Mouse (Mus musculus) forebrain, embryonic 11.5 days (tissue): ENCODE measurements at regions not wholly inside any gene's neighbourhood (a gene's known extent, or its start where the extent isn't known, plus 50 kb on each side); places are given as distances from the start of the nearest gene placed in this dataset.

ENCODE experiments used
- ATAC-seq: fragments of 200-750 bp; cut with Nextera tagmentation; replicated peaks from 2 replicates; pipeline ENCODE4 v1.8.0; 2017; ENCODE audit warnings: moderate TSS enrichment; ENCODE audit not compliant: low FRiP score
- DNase-seq: peaks from one replicate; pipeline ENCODE4 v3.0.0-alpha.2; 2017; ENCODE audit warnings: low spot score
- H3K27ac ChIP-seq: fragments of 300-500 bp; sonication (generic); 2 replicates; pipeline ENCODE4 v1.5.1; 2014; ENCODE audit warnings: low read depth, low read length
- H3K27me3 ChIP-seq: fragments of 300-500 bp; sonication (generic); 2 replicates; pipeline ENCODE4 v1.6.1; 2014; ENCODE audit warnings: mild to moderate bottlenecking, low read length, mixed read lengths; ENCODE audit not compliant: control insufficient read depth, insufficient read depth
- H3K36me3 ChIP-seq: fragments of 300-500 bp; sonication (generic); 2 replicates; pipeline ENCODE4 v1.6.1; 2014; ENCODE audit warnings: mild to moderate bottlenecking, low read length, moderate library complexity, mixed read lengths; ENCODE audit not compliant: control insufficient read depth, insufficient read depth
- H3K4me1 ChIP-seq: fragments of 300-500 bp; sonication (generic); replicated peaks from 2 replicates; pipeline ENCODE4 v1.6.1; 2014; ENCODE audit warnings: low read length, mixed read lengths; ENCODE audit not compliant: control insufficient read depth, insufficient read depth
- H3K4me2 ChIP-seq: fragments of 300-500 bp; sonication (generic); 2 replicates; pipeline ENCODE4 v1.6.1; 2014; ENCODE audit warnings: low read depth, mild to moderate bottlenecking, low read length, moderate library complexity, mixed read lengths; ENCODE audit not compliant: severe bottlenecking
- H3K4me3 ChIP-seq: fragments of 300-500 bp; sonication (generic); 2 replicates; pipeline ENCODE4 v1.5.1; 2014; ENCODE audit warnings: low read depth, low read length
- H3K9ac ChIP-seq: fragments of 300-500 bp; sonication (generic); 2 replicates; pipeline ENCODE4 v1.6.1; 2014; ENCODE audit warnings: low read length
- H3K9me3 ChIP-seq: fragments of 300-500 bp; sonication (generic); 2 replicates; pipeline ENCODE4 v1.6.1; 2016; ENCODE audit warnings: low read length, mixed read lengths; ENCODE audit not compliant: control insufficient read depth
- WGBS: fragments of 180-500 bp; shearing (Covaris S2); extraction: QIAGEN DNeasy Blood & Tissue Kit; methylation state at CpG from one replicate; pipeline ENCODE4 v1.1.7; 2014; 5-methylcytosine and 5-hydroxymethylcytosine counted together

GRCm38 (mm10) chr1:63851476-63852094 lies 82.5 kb upstream of the 4933402D24Rik start:
- H3K27ac ChIP-seq, result no peak overlapping the region
- no peak overlapping the region for H3K4me3 ChIP-seq
- H3K9ac ChIP-seq, result no peak overlapping the region
- DNase-seq, result no peak
- WGBS, result 70% methylated on average over 4 of the region's 4 CpGs
- no peaks in the 10 kb centered on the region for H3K36me3 ChIP-seq
- no peaks in the 10 kb centered on the region for H3K9me3 ChIP-seq
- no peak for ATAC-seq
- no peaks in the 10 kb centered on the region for H3K4me1 ChIP-seq
- no peak overlapping the region for H3K4me2 ChIP-seq
- H3K27me3 ChIP-seq, result no peaks in the 10 kb centered on the region

DNA sequence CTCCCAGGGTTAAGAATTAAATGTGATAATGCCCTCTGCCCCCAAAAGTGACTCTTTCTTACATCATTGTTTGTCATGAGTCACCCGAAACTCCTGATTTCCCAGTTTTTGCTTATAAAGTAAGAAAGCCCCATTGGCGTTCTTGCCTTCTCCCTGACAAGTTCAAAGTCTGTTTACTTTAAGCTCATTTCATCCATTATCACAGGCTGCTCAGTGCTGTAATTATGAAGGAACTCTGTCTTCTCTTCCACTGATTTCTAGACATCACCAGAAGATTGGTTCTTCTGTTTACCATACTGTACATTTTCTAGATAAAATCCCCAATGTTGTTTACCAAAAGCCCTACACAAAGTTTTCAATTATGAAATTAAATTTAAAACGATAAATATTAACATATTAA lies 81.2 kb upstream of the 4933402D24Rik start:
- Histone ChIP-seq H3K27ac (no peak overlapping the region), H3K27me3 (no peaks in the 10 kb centered on the region), H3K4me3 (no peak overlapping the region), H3K4me2 (no peak overlapping the region), H3K9ac (no peak overlapping the region), H3K4me1 (no peaks in the 10 kb centered on the region), H3K9me3 (no peaks in the 10 kb centered on the region), H3K36me3 (no peaks in the 10 kb centered on the region)
- WGBS, result 88% methylated on average over 3 of the region's 3 CpGs
- DNase-seq (no peak), ATAC-seq (no peak)

GRCm38 (mm10) chr1:63828174-63828844 lies 59.2 kb upstream of the 4933402D24Rik start:
- peak; percentile 86 for ATAC-seq
- DNase-seq, result peak; percentile 75
- Histone ChIP-seq H3K9ac (no peak overlapping the region), H3K36me3 (no peaks in the 10 kb centered on the region), H3K4me2 (no peak overlapping the region), H3K27me3 (no peaks in the 10 kb centered on the region), H3K4me3 (no peak overlapping the region), H3K4me1 (peaks cover 4% of the 10 kb centered on the region; the same call in 1 of the 2 replicates), H3K9me3 (no peaks in the 10 kb centered on the region), H3K27ac (0 out of 2 replicates have a peak overlapping the region, but pooled peaks have one; percentile 26)
- WGBS, result 56% methylated on average over 5 of the region's 5 CpGs

- Histone ChIP-seq H3K4me3 (no peak overlapping the region), H3K9me3 (no peaks in the 10 kb centered on the region), H3K4me2 (peak overlapping the region; percentile 19; the same call in 1 of the 2 replicates), H3K27me3 (no peaks in the 10 kb centered on the region), H3K36me3 (no peaks in the 10 kb centered on the region), H3K9ac (no peak overlapping the region), H3K4me1 (peaks cover 14% of the 10 kb centered on the region; the same call in 1 of the 2 replicates), H3K27ac (peak overlapping the region; percentile 62)
- ATAC-seq (peak; percentile 34), DNase-seq (peak; percentile 50)
- WGBS, result 50% methylated on average over 4 of the region's 4 CpGs
Measured at GRCm38 (mm10) chr1:63820614-63821270, 51.7 kb upstream of the 4933402D24Rik start.

DNA sequence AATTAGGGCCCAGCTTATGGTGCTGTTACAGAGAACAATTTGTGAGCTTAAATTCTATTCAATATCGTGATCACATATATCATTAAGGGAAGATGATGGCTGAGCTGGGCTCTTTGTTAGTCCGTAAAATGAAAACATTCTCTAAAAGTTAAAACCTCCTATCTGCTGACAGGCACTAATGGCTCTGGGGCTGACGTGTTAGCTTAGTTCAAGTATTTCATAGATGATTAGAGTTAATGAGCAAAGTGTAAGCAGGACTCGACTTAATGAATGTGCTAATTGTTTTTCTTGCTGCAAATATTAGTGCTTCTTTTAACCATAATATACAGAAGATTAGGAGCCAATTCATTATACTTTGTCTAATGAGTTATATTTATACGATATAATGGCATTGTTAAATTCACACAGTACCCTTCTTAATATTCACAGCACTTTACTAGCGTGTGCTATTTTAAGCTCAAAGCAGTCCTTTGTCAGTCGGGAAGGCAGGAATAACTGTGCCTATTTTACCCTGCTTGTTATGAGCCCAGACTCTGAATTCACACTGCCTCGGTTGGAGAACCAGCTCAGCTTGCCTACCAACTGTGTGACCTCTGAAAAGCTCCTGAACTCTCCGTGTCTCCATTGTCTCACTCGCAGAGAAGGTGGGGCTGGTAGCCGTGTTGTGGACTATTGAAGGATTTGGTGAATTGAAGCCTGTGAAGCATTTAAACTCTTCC lies 50.6 kb upstream of the 4933402D24Rik start:
- 13% methylated on average over 11 of the region's 11 CpGs for WGBS
- ATAC-seq (peak; percentile 85), DNase-seq (peak; percentile 72)
- peaks cover 14% of the 10 kb centered on the region; the same call in 1 of the 2 replicates for H3K4me1 ChIP-seq
- no peak overlapping the region for H3K9ac ChIP-seq
- H3K4me2 ChIP-seq, result peak overlapping the region; percentile 19; the same call in 1 of the 2 replicates
- H3K27me3 ChIP-seq, result no peaks in the 10 kb centered on the region
- no peaks in the 10 kb centered on the region for H3K36me3 ChIP-seq
- H3K4me3 ChIP-seq, result no peak overlapping the region
- H3K9me3 ChIP-seq, result no peaks in the 10 kb centered on the region
- peak overlapping the region; percentile 62 for H3K27ac ChIP-seq
